Mouse (Mus musculus): ENCODE data around the gene H2afb3. TPM values are rescaled to one million over a fixed set of nuclear protein-coding genes. Genes with fewer than 3 reads are reported as not detected.
"Not testable (repeated sequence)": the region's sequence is repeated elsewhere in the genome, so short reads cannot be mapped to it uniquely, and the experiment has no call there.

Gene H2afb3
- polyA plus RNA-seq (2014; fragmentation: Nextera tagmentation; extraction: Ambion mirVana): not detected in 2 replicates

DNA sequence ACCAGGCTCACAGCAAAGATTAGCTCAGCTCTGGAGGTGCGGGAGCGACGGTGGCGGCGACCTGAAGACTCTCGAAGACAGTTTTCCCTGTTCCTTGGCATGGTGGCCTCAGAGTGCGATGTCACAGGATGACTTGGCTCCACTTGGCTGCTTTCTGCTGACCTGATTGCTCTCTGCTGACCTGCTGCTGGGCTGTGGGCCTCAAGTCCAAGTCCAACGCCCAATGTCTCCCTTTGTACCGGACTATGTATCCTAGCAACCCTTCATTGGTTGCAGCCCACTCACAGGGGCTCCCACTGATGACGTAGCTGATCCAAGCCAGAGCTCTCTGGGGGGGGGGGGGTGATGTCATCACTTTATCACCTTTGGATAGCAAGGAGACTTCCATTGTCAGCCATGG, at the start of gene H2afb3:
TSS of gene H2afb3 (minus strand) at position 101 of the 400 bp plus-strand sequence.
- not testable (repeated sequence) for H3K4me1 ChIP-seq (replicated peaks; ENCODE audit: control insufficient read depth, insufficient read depth, low read length); H3K27ac ChIP-seq (ENCODE audit: low read depth, low read length); ATAC-seq (replicated peaks; ENCODE audit: low FRiP score); H3K4me3 ChIP-seq (ENCODE audit: low read depth, low read length); H3K27me3 ChIP-seq (ENCODE audit: control insufficient read depth, insufficient read depth, low read length); DNase-seq (ENCODE audit: low spot score); H3K9me3 ChIP-seq (ENCODE audit: control insufficient read depth, low read length); H3K4me2 ChIP-seq (ENCODE audit: low read depth, low read length, severe bottlenecking); H3K36me3 ChIP-seq (ENCODE audit: control insufficient read depth, insufficient read depth, low read length); H3K9ac ChIP-seq (ENCODE audit: low read length)
- WGBS: 96% methylated on average over 6 of the region's 10 CpGs

DNA sequence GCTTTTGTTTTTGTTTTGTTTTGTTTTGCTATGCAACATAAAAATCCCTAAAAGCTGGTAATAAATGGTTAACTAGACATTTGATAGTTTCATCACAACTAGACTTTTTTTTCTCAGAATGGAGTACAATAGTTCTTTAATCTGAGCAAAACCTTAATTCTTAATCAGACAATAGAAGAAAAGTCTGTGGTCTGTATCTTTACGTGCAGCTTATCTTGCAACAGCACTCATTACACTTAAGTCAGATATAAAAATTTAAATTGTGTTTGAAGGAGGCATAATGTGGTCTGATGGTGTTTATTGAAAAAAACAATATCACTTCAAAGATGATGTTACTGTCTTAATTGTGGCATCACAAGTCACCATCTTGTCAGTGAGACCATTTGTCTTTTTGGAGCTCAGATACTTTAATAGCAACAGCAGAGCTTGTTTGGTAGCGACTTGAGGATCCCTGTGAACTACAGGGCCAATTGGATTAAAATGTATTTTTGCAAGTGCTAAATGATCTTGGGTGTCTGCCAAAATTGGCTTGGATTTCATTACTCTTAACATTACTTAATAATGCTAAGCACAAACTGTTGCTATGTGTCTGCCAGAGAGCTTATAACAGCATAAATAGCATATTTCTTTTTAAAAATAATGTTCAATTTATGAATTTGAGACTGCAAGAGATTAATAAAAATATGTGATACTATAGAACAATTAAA, 11.3 kb downstream of the H2afb3 start:
- H3K27me3 ChIP-seq (ENCODE audit: control insufficient read depth, insufficient read depth, low read length): no peaks in the 10 kb centered on the region
- ATAC-seq (replicated peaks; ENCODE audit: low FRiP score) (no peak), DNase-seq (ENCODE audit: low spot score) (no peak)
- no peaks in the 10 kb centered on the region for H3K9me3 ChIP-seq (ENCODE audit: control insufficient read depth, low read length)
- no peaks in the 10 kb centered on the region for H3K4me1 ChIP-seq (replicated peaks; ENCODE audit: control insufficient read depth, insufficient read depth, low read length)
- H3K4me2 ChIP-seq (ENCODE audit: low read depth, low read length, severe bottlenecking): no peak overlapping the region
- no peak overlapping the region for H3K27ac ChIP-seq (ENCODE audit: low read depth, low read length)
- H3K9ac ChIP-seq (ENCODE audit: low read length): no peak overlapping the region
- no peaks in the 10 kb centered on the region for H3K36me3 ChIP-seq (ENCODE audit: control insufficient read depth, insufficient read depth, low read length)
- no peak overlapping the region for H3K4me3 ChIP-seq (ENCODE audit: low read depth, low read length)
- WGBS: 62% methylated on average over 2 of the region's 2 CpGs

DNA sequence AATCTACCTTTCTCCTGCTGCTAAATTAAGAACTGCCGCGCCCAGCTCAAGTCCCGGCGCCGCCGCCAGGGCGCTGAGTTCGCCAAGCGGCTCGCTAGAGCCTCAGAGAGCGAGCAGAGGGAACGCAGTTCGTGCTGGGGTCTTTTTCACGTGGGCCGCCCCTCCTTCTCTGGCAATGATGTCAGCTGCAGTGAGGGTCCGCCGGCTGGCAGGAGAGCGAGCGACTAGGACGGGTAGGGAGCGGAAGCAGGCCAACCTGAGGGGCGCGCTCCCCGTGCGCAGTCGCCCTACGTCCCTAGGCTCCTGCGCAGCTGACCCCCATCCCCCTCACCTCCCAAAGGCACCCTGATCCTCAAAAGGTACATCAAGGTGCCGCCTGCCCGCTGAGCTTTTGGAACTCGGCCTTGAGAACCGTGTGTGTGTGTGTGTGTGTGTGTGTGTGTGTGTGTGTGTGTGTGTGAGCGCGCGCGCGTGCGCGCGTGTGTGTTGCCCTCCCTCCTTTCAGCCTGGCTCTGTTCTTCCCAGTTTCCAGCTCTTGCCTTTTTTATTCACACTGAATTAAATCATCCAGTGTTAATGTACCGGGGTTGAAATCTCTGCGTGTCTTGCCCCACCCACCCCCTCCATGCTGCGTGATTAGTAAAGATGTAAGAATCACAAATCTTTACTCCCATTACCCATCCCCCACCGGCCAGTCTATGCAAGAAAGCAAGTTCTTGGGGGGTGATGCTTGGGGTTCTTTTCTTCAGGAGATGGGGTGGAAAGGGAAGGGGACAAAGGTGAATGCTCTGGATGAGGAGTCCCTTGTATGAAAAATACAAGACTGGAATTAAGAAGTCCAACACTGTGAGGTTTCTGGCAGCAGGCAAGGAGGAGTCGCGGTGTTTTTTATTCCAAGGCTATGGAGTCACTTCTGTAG, 19.8 kb downstream of the H2afb3 start:
- H3K27ac ChIP-seq (ENCODE audit: low read depth, low read length): no peak overlapping the region

DNA sequence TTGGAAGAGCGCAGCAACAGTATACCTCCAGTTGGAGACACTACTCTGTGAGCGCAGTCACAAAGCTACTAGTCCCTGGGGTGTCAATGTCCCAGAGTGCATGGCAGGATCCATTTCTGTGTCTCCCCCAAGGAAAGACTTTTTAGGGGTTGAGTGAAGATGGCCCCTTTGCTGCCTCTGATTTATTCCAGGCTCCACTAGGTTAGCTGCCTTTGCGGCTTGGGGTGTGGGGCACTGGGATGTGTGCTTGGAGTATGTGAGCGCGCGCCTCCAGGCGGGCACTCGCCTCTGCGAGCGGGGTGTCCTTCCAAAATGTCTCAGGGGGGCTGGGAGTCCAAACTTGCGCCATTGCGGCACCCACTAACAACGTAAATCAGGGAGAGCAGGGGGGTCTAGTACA, 21.2 kb downstream of the H2afb3 start:
- no peaks in the 10 kb centered on the region for H3K27me3 ChIP-seq (ENCODE audit: control insufficient read depth, insufficient read depth, low read length)
- WGBS: 10% methylated on average over 13 of the region's 13 CpGs
- peak overlapping the region; percentile 70 for H3K4me2 ChIP-seq (ENCODE audit: low read depth, low read length, severe bottlenecking)
- ATAC-seq (replicated peaks; ENCODE audit: low FRiP score) (no peak), DNase-seq (ENCODE audit: low spot score) (peak; percentile 65)
- H3K4me1 ChIP-seq (replicated peaks; ENCODE audit: control insufficient read depth, insufficient read depth, low read length): no peaks in the 10 kb centered on the region
- H3K9ac ChIP-seq (ENCODE audit: low read length): no peak overlapping the region
- no peaks in the 10 kb centered on the region for H3K36me3 ChIP-seq (ENCODE audit: control insufficient read depth, insufficient read depth, low read length)
- H3K4me3 ChIP-seq (ENCODE audit: low read depth, low read length): peak overlapping the region; percentile 35
- no peaks in the 10 kb centered on the region for H3K9me3 ChIP-seq (ENCODE audit: control insufficient read depth, low read length)
- no peak overlapping the region for H3K27ac ChIP-seq (ENCODE audit: low read depth, low read length)

More for the DNA sequence above, 19.8 kb downstream of the H2afb3 start:
- peak overlapping the region; percentile 70 for H3K4me2 ChIP-seq (ENCODE audit: low read depth, low read length, severe bottlenecking)
- no peaks in the 10 kb centered on the region for H3K36me3 ChIP-seq (ENCODE audit: control insufficient read depth, insufficient read depth, low read length)
- peak overlapping the region; percentile 29 for H3K9ac ChIP-seq (ENCODE audit: low read length)
- peak; percentile 87 for ATAC-seq (replicated peaks; ENCODE audit: low FRiP score)
- H3K27me3 ChIP-seq (ENCODE audit: control insufficient read depth, insufficient read depth, low read length): no peaks in the 10 kb centered on the region
- no peaks in the 10 kb centered on the region for H3K9me3 ChIP-seq (ENCODE audit: control insufficient read depth, low read length)
- peak; percentile 79 for DNase-seq (ENCODE audit: low spot score)
- H3K4me3 ChIP-seq (ENCODE audit: low read depth, low read length): peak overlapping the region; percentile 35
- no peaks in the 10 kb centered on the region for H3K4me1 ChIP-seq (replicated peaks; ENCODE audit: control insufficient read depth, insufficient read depth, low read length)
- 7% methylated on average over 41 of the region's 46 CpGs for WGBS

DNA sequence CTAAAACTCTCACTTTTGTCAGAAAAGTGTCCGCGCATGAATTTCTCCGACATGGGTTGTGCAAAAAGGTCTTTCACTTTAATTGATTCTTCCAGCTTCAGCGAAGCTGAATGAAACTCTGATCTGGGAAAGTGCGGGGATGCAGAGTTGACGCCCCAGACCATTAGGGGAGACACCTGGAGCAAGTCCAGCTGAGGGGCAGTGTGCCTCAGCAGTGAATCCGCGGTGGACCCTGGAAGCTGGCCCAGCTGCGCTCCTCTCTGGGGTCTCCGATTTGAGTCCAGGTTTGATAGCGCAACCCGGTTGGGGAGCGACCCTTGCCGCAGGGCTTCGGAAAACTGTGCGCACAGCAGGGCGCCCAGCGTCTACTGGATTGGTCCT, 22.0 kb downstream of the H2afb3 start:
- Histone ChIP-seq H3K27me3 (ENCODE audit: control insufficient read depth, insufficient read depth, low read length) (no peaks in the 10 kb centered on the region), H3K4me3 (ENCODE audit: low read depth, low read length) (peak overlapping the region; percentile 35), H3K9me3 (ENCODE audit: control insufficient read depth, low read length) (no peaks in the 10 kb centered on the region), H3K4me2 (ENCODE audit: low read depth, low read length, severe bottlenecking) (peak overlapping the region; percentile 70), H3K27ac (ENCODE audit: low read depth, low read length) (no peak overlapping the region), H3K4me1 (replicated peaks; ENCODE audit: control insufficient read depth, insufficient read depth, low read length) (no peaks in the 10 kb centered on the region), H3K36me3 (ENCODE audit: control insufficient read depth, insufficient read depth, low read length) (no peaks in the 10 kb centered on the region), H3K9ac (ENCODE audit: low read length) (peak overlapping the region; percentile 49; the same call in 1 of the 2 replicates)
- DNase-seq (ENCODE audit: low spot score) (peak; percentile 52), ATAC-seq (replicated peaks; ENCODE audit: low FRiP score) (no peak)
- WGBS: 12% methylated on average over 18 of the region's 18 CpGs

DNA sequence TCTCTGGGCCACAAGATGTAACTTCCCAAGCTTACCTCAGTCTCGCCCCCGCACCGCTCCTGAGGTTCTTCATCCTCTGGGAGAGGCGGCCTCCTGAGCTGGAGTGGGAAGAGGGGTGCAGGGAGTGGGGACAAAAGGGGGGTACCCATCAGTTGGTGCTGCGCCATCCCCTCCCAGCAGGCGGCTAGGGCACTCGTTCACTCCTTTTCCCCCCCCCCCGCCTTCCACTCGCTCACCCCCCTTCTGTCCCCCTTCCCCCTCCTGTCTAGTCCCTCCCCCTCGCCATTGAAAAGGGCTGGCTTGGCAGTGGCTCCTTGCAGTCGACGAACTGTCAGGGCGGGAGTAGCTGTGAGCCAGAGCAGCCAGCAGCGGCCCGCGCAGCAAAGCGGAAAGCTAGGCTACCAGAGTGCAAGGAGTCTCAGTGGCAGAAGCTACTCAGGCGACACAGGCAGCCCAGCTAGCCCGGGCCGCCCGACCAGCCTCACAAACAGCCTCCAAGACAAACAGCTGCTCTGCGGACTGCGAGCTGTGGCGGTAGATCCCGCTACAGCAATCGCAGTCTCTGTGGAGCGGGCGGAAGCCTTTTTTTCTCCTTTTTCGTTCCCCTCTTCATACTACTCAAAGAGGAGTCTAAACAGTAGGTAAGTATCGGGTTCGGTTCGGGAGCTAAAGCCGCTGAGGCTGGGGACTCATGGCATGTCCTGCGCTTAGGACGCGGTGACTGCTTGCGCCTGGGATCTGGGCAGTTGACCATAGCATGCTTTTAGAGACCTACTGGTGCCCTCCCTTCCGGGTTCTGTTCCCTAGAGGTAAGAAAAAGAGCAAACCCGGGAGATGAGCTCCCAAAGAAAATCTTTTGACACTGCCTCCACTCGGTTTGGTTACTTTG, 22.6 kb downstream of the H2afb3 start, which contains the start of gene Pcdh11x:
TSS of gene Pcdh11x (plus strand) at position 249 of the 889 bp plus-strand sequence.
- Histone ChIP-seq H3K9me3 (ENCODE audit: control insufficient read depth, low read length) (no peaks in the 10 kb centered on the region), H3K27me3 (ENCODE audit: control insufficient read depth, insufficient read depth, low read length) (no peaks in the 10 kb centered on the region), H3K9ac (ENCODE audit: low read length) (peak within 1 kb of the TSS; percentile 49), H3K4me3 (ENCODE audit: low read depth, low read length) (peak within 1 kb of the TSS; percentile 35), H3K36me3 (ENCODE audit: control insufficient read depth, insufficient read depth, low read length) (no peaks in the 10 kb centered on the region), H3K4me1 (replicated peaks; ENCODE audit: control insufficient read depth, insufficient read depth, low read length) (no peaks in the 10 kb centered on the region), H3K4me2 (ENCODE audit: low read depth, low read length, severe bottlenecking) (peak within 1 kb of the TSS; percentile 70), H3K27ac (ENCODE audit: low read depth, low read length) (no peak within 1 kb of the TSS)
- DNase-seq (ENCODE audit: low spot score) (peak; percentile 81), ATAC-seq (replicated peaks; ENCODE audit: low FRiP score) (peak; percentile 87)
- 13% methylated on average over 32 of the region's 40 CpGs for WGBS

DNA sequence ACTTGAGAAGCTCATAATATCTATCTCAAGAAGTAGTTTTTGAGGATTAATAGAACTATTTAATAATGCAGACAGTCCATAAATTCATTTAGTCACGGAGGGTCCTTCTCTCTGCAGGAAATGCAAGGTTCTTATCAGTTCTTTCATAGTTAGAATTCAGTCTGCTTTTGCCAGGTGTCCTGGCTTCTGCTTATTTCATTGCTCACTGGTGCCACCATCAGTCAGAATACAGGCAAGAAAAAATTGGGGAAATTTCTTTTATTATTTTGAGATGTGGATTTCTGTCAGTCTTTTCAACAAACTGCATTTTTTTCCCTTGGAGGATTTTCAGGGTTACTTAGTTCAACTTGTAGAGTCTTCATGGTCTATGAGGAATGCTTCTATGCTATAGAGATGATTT, 25.4 kb downstream of the H2afb3 start:
- WGBS: 18% methylated on average over 1 of the region's 1 CpGs
- Histone ChIP-seq H3K4me2 (ENCODE audit: low read depth, low read length, severe bottlenecking) (no peak overlapping the region), H3K4me3 (ENCODE audit: low read depth, low read length) (no peak overlapping the region), H3K36me3 (ENCODE audit: control insufficient read depth, insufficient read depth, low read length) (no peaks in the 10 kb centered on the region), H3K9me3 (ENCODE audit: control insufficient read depth, low read length) (no peaks in the 10 kb centered on the region), H3K4me1 (replicated peaks; ENCODE audit: control insufficient read depth, insufficient read depth, low read length) (no peaks in the 10 kb centered on the region), H3K9ac (ENCODE audit: low read length) (no peak overlapping the region), H3K27me3 (ENCODE audit: control insufficient read depth, insufficient read depth, low read length) (no peaks in the 10 kb centered on the region), H3K27ac (ENCODE audit: low read depth, low read length) (no peak overlapping the region)
- ATAC-seq (replicated peaks; ENCODE audit: low FRiP score) (no peak), DNase-seq (ENCODE audit: low spot score) (no peak)

DNA sequence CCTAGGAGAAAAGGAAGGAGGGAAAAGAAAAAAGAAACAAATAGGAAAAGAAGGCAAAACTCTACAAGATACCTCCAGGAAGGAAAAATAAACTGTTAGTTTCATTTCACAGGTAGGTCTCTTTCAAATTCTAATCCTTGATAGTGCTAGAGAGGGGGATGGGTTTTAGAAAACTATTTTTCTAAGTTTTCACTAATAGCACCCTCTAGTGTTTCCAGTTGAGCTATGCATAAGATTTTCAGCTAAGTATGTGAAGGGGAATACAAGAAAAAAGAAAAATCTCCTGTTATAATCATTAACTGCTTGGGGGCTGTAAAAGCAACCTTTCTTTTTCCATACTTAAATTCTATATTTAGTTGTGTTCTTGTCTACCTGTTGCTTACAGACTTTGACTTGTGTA, 27.4 kb downstream of the H2afb3 start:
- Histone ChIP-seq H3K4me1 (replicated peaks; ENCODE audit: control insufficient read depth, insufficient read depth, low read length) (no peaks in the 10 kb centered on the region), H3K4me3 (ENCODE audit: low read depth, low read length) (no peak overlapping the region), H3K4me2 (ENCODE audit: low read depth, low read length, severe bottlenecking) (no peak overlapping the region), H3K27me3 (ENCODE audit: control insufficient read depth, insufficient read depth, low read length) (no peaks in the 10 kb centered on the region), H3K9me3 (ENCODE audit: control insufficient read depth, low read length) (no peaks in the 10 kb centered on the region), H3K9ac (ENCODE audit: low read length) (no peak overlapping the region), H3K27ac (ENCODE audit: low read depth, low read length) (no peak overlapping the region), H3K36me3 (ENCODE audit: control insufficient read depth, insufficient read depth, low read length) (no peaks in the 10 kb centered on the region)
- ATAC-seq (replicated peaks; ENCODE audit: low FRiP score) (no peak), DNase-seq (ENCODE audit: low spot score) (no peak)
